In the genomic region with DNA sequence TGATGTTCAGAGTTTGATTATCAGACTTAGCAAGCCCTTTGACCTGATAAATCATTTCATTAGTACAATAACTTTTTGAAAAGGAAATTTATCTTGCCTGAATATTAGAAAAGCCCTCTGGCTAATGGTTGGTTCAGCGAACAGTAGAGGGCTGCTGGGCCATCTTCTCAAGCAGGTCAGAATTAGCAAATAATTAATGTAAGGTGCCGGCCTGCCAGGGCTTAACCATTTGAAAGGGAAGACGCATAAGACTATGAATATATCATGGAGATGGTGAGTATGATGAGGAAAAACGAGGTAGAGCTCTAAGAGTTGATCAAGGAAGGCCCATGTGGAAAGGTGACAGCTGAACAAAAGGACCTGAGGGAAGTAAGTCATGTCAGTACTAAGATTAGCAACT, we compare ENCODE assay signal across 26 mouse cellular contexts. TPM values are rescaled to one million over a fixed set of nuclear protein-coding genes. Genes with fewer than 3 reads are reported as not detected.
DNase-seq lines count a peak whose midpoint lies in the region; ATAC-seq and TF ChIP-seq lines count a peak whose summit lies in the region.
"Had no signal": no experiment of that assay in that cellular context is flagged by ENCODE, and none has a peak within 500 bp of the region (broad histone marks: within the 10 kb centered on the region; RNA-seq: fewer than 3 reads in every experiment).

No protein-coding gene starts in this region.

- TF ChIP-seq CTCF in stomach, postnatal 0 days (IDR thresholded peaks at IDR 0.05; ENCODE audit: low read depth), result no peak

- no peak overlapping the region for H3K4me3 ChIP-seq in kidney, embryonic 15.5 days (replicated peaks)
- H3K4me3 ChIP-seq in stomach, embryonic 14.5 days (ENCODE audit: low read depth, low read length), result no peak overlapping the region
- no peak overlapping the region for H3K4me3 ChIP-seq in stomach, postnatal 0 days (ENCODE audit: low read depth, low read length)
- 0 out of 2 replicates have a peak overlapping the region, but pooled peaks have one; percentile 7 for H3K4me3 ChIP-seq in liver, embryonic 12.5 days
- H3K4me3 ChIP-seq in myocyte, result peak overlapping the region; percentile 60
- no peak overlapping the region for H3K4me3 ChIP-seq in midbrain, embryonic 15.5 days
- H3K4me3 ChIP-seq: embryonic facial prominence, embryonic 15.5 days; forebrain, embryonic 10.5 days; heart, embryonic 12.5 days; hindbrain, embryonic 12.5 days; left cerebral cortex, adult 2 months had no signal

- 70% methylated on average over 4 of the region's 4 CpGs for WGBS in kidney, embryonic 15.5 days
- 78% methylated on average over 4 of the region's 4 CpGs for WGBS in stomach, embryonic 14.5 days
- 59% methylated on average over 4 of the region's 4 CpGs for WGBS in stomach, postnatal 0 days
- 74% methylated on average over 4 of the region's 4 CpGs for WGBS in liver, embryonic 12.5 days (ENCODE audit: insufficient replicate concordance)
- 87% methylated on average over 4 of the region's 4 CpGs for WGBS in midbrain, embryonic 15.5 days

- TF ChIP-seq POLR2A in myocyte (IDR thresholded peaks at IDR 0.05; ENCODE audit: insufficient read length, low read depth), result no peak

- no peak for TF ChIP-seq EP300 in stomach, postnatal 0 days (optimal IDR thresholded peaks at IDR 0.05)

- no peak overlapping the region for H3ac ChIP-seq in myocyte (ENCODE audit: control insufficient read depth, insufficient read length)

- no peaks in the 10 kb centered on the region for H3K9me3 ChIP-seq in kidney, embryonic 15.5 days (replicated peaks)
- H3K9me3 ChIP-seq in stomach, embryonic 14.5 days (ENCODE audit: control insufficient read depth, low read depth, low read length), result no peaks in the 10 kb centered on the region
- no peaks in the 10 kb centered on the region for H3K9me3 ChIP-seq in stomach, postnatal 0 days (ENCODE audit: control insufficient read depth, low read length)
- no peaks in the 10 kb centered on the region for H3K9me3 ChIP-seq in liver, embryonic 12.5 days (replicated peaks)
- no peaks in the 10 kb centered on the region for H3K9me3 ChIP-seq in midbrain, embryonic 15.5 days
- H3K9me3 ChIP-seq: embryonic facial prominence, embryonic 15.5 days; forebrain, embryonic 10.5 days; heart, embryonic 12.5 days; hindbrain, embryonic 12.5 days had no signal

- H3K79me2 ChIP-seq in myocyte (ENCODE audit: control insufficient read depth, insufficient read depth), result peaks cover 46% of the 10 kb centered on the region

- H3K36me3 ChIP-seq in kidney, embryonic 15.5 days, result 0 out of 2 replicates have a peak, but pooled peaks cover 3% of the 10 kb centered on the region
- no peaks in the 10 kb centered on the region for H3K36me3 ChIP-seq in stomach, embryonic 14.5 days (ENCODE audit: control insufficient read depth, insufficient read depth, low read length)
- no peaks in the 10 kb centered on the region for H3K36me3 ChIP-seq in stomach, postnatal 0 days (ENCODE audit: control insufficient read depth, insufficient read depth, low read length)
- peaks cover 28% of the 10 kb centered on the region for H3K36me3 ChIP-seq in liver, embryonic 12.5 days
- H3K36me3 ChIP-seq in myocyte (ENCODE audit: control insufficient read depth, insufficient read depth), result no peaks in the 10 kb centered on the region
- no peaks in the 10 kb centered on the region for H3K36me3 ChIP-seq in midbrain, embryonic 15.5 days (replicated peaks)
- H3K36me3 ChIP-seq: hindbrain, embryonic 12.5 days had no signal

- H3K27me3 ChIP-seq in kidney, embryonic 15.5 days, result no peaks in the 10 kb centered on the region
- H3K27me3 ChIP-seq in stomach, embryonic 14.5 days (ENCODE audit: control insufficient read depth, insufficient read depth, low read length), result no peaks in the 10 kb centered on the region
- H3K27me3 ChIP-seq in stomach, postnatal 0 days (ENCODE audit: control insufficient read depth, insufficient read depth, low read length), result no peaks in the 10 kb centered on the region
- no peaks in the 10 kb centered on the region for H3K27me3 ChIP-seq in liver, embryonic 12.5 days (replicated peaks)
- H3K27me3 ChIP-seq in myocyte (ENCODE audit: control insufficient read depth, insufficient read depth, insufficient read length), result no peaks in the 10 kb centered on the region
- H3K27me3 ChIP-seq in midbrain, embryonic 15.5 days (replicated peaks), result no peaks in the 10 kb centered on the region
- H3K27me3 ChIP-seq: embryonic facial prominence, embryonic 15.5 days; heart, embryonic 12.5 days; hindbrain, embryonic 12.5 days had no signal

- H3K4me1 ChIP-seq in kidney, embryonic 15.5 days, result peaks cover 21% of the 10 kb centered on the region
- peaks cover 4% of the 10 kb centered on the region; the same call in 1 of the 2 replicates for H3K4me1 ChIP-seq in stomach, embryonic 14.5 days (ENCODE audit: control insufficient read depth, insufficient read depth, low read length)
- no peaks in the 10 kb centered on the region for H3K4me1 ChIP-seq in stomach, postnatal 0 days (replicated peaks; ENCODE audit: control insufficient read depth, insufficient read depth)
- H3K4me1 ChIP-seq in liver, embryonic 12.5 days, result peaks cover 55% of the 10 kb centered on the region
- peaks cover 16% of the 10 kb centered on the region for H3K4me1 ChIP-seq in midbrain, embryonic 15.5 days

- DNase-seq in kidney, adult 18-20 months, result peak; percentile 13
- DNase-seq in stomach, postnatal 0 days (ENCODE audit: low spot score), result no peak
- DNase-seq in layer of hippocampus, adult 8-10 months (ENCODE audit: low spot score in 2 of 2), result no peak
- DNase-seq: adrenal gland, postnatal 25 days; cerebellum, adult 9-11 months; gastrocnemius, postnatal 25 days; heart, adult 18-20 months; heart, postnatal 14 days; layer of hippocampus, adult 9-11 months; right cerebral cortex, postnatal 14 days; thymus, postnatal 14 days had no signal

- no peak for ATAC-seq in kidney, embryonic 15.5 days (replicated peaks; ENCODE audit: low FRiP score)
- ATAC-seq in stomach, embryonic 14.5 days (ENCODE audit: insufficient number of reproducible peaks, insufficient read depth, low FRiP score, low read depth), result no peak
- no peak for ATAC-seq in stomach, postnatal 0 days (ENCODE audit: low FRiP score, low TSS enrichment)
- no peak for ATAC-seq in liver, embryonic 12.5 days
- ATAC-seq in midbrain, embryonic 15.5 days (replicated peaks), result no peak
- ATAC-seq: activated CD4-positive, CD25-positive, alpha-beta regulatory T cell, adult 4 months; forebrain, embryonic 16.5 days; lung, postnatal 0 days had no signal

- H3K4me2 ChIP-seq in kidney, embryonic 15.5 days, result no peak overlapping the region
- 0 out of 2 replicates have a peak overlapping the region, but pooled peaks have one; percentile 8 for H3K4me2 ChIP-seq in stomach, embryonic 14.5 days (replicated peaks; ENCODE audit: low read depth, low read length)
- no peak overlapping the region for H3K4me2 ChIP-seq in stomach, postnatal 0 days (replicated peaks; ENCODE audit: low read depth)
- peak overlapping the region; percentile 86 for H3K4me2 ChIP-seq in liver, embryonic 12.5 days
- peak overlapping the region; percentile 71 for H3K4me2 ChIP-seq in myocyte (ENCODE audit: low read depth)
- H3K4me2 ChIP-seq in midbrain, embryonic 15.5 days, result no peak overlapping the region
- H3K4me2 ChIP-seq: embryonic facial prominence, embryonic 15.5 days; heart, embryonic 12.5 days; hindbrain, embryonic 12.5 days; midbrain, embryonic 11.5 days had no signal

- H3K9ac ChIP-seq in kidney, embryonic 15.5 days, result no peak overlapping the region
- no peak overlapping the region for H3K9ac ChIP-seq in stomach, embryonic 14.5 days (replicated peaks; ENCODE audit: low read depth, low read length)
- no peak overlapping the region for H3K9ac ChIP-seq in stomach, postnatal 0 days (ENCODE audit: low read length)
- H3K9ac ChIP-seq in liver, embryonic 12.5 days, result no peak overlapping the region
- no peak overlapping the region for H3K9ac ChIP-seq in midbrain, embryonic 15.5 days
- H3K9ac ChIP-seq: embryonic facial prominence, embryonic 15.5 days; heart, embryonic 12.5 days; hindbrain, embryonic 12.5 days had no signal

- no peak overlapping the region for H3K27ac ChIP-seq in kidney, embryonic 15.5 days
- H3K27ac ChIP-seq in stomach, embryonic 14.5 days (ENCODE audit: low read length), result no peak overlapping the region
- H3K27ac ChIP-seq in stomach, postnatal 0 days (replicated peaks), result no peak overlapping the region
- H3K27ac ChIP-seq in liver, embryonic 12.5 days, result no peak overlapping the region
- H3K27ac ChIP-seq in midbrain, embryonic 15.5 days, result no peak overlapping the region
- H3K27ac ChIP-seq: embryonic facial prominence, embryonic 15.5 days; forebrain, embryonic 10.5 days; hindbrain, embryonic 12.5 days; kidney, postnatal 0 days; left cerebral cortex, adult 2 months had no signal

TF ChIP-seq in myocyte, 11 proteins besides CTCF, POLR2A, EP300 and RAD21:
- TF ChIP-seq MAX (IDR thresholded peaks at IDR 0.05; ENCODE audit: low read depth), result no peak
- no peak for TF ChIP-seq TCF12 (IDR thresholded peaks at IDR 0.05; ENCODE audit: insufficient read depth, poor library complexity, severe bottlenecking)
- no peak for TF ChIP-seq E2F4 (IDR thresholded peaks at IDR 0.05; ENCODE audit: insufficient read depth)
- TF ChIP-seq SRF (IDR thresholded peaks at IDR 0.05; ENCODE audit: control insufficient read depth, insufficient read length, low read depth), result no peak
- no peak for TF ChIP-seq MYOG (IDR thresholded peaks at IDR 0.05; ENCODE audit: control insufficient read depth in 1 of 3, insufficient read depth in 1 of 3, insufficient read length in 2 of 3, low read depth in 2 of 3)
- no peak for TF ChIP-seq POLR2AphosphoS2 (IDR thresholded peaks at IDR 0.05; ENCODE audit: insufficient read length, low read depth)
- no peak for TF ChIP-seq CEBPB (IDR thresholded peaks at IDR 0.05; ENCODE audit: insufficient read depth, poor library complexity, severe bottlenecking)
- TF ChIP-seq MYOD1 (IDR thresholded peaks at IDR 0.05; ENCODE audit: control insufficient read depth in 1 of 3, insufficient read length in 2 of 3, low read depth in 2 of 3), result no peak
- TF ChIP-seq USF1 (IDR thresholded peaks at IDR 0.05; ENCODE audit: low read depth), result no peak
- TF ChIP-seq REST (IDR thresholded peaks at IDR 0.05; ENCODE audit: insufficient read depth, insufficient read length), result no peak
- no peak for TF ChIP-seq TCF3 (IDR thresholded peaks at IDR 0.05; ENCODE audit: insufficient read length, low read depth)
TF ChIP-seq in myocyte: peak in this region for 0.

RNA-seq across cellular contexts. Expression of gene B3galnt2, which starts 2.4 kb away (rescaled TPM):
- polyA plus RNA-seq in kidney, embryonic 15.5 days (2015; fragmentation: Nextera tagmentation; extraction: Ambion mirVana), result 39.6 and 40.8 TPM in 2 replicates
- 45.6 and 50.4 TPM in 2 replicates for polyA plus RNA-seq in stomach, embryonic 14.5 days (2014; fragmentation: Nextera tagmentation; extraction: Ambion mirVana)
- polyA plus RNA-seq in stomach, postnatal 0 days (2015; fragmentation: Nextera tagmentation; extraction: Ambion mirVana), result 17.4 and 18.0 TPM in 2 replicates
- polyA plus RNA-seq in liver, embryonic 12.5 days (2016; fragmentation: Nextera tagmentation; extraction: Ambion mirVana), result 44.6 and 44.9 TPM in 2 replicates
- polyA plus RNA-seq in myocyte (2012; fragmentation: generic; extraction: Trizol), result 22.4 TPM
- polyA plus RNA-seq in midbrain, embryonic 15.5 days (2015; fragmentation: Nextera tagmentation; extraction: Ambion mirVana), result 20.3 and 23.4 TPM in 2 replicates
- total RNA-seq in layer of hippocampus, adult 8-10 months (2022), result 10 to 100 TPM; 16.1 to 21.5 (median 17.7) TPM

Comparison
In these comparisons a context has a peak if more than half of its experiments do, and no peak if none do; other contexts are left out.
1. H3K4me2 ChIP-seq: peak in stomach, embryonic 14.5 days (single experiment), liver, embryonic 12.5 days (single experiment) and myocyte (single experiment); none in kidney, embryonic 15.5 days (single experiment), stomach, postnatal 0 days (single experiment) and midbrain, embryonic 15.5 days (single experiment).
2. H3K4me3 ChIP-seq: peak in liver, embryonic 12.5 days (single experiment) and myocyte (single experiment); none in kidney, embryonic 15.5 days (single experiment), stomach, embryonic 14.5 days (single experiment), stomach, postnatal 0 days (single experiment) and midbrain, embryonic 15.5 days (single experiment).